Mouse (Mus musculus) lung, adult 2 months (tissue): ENCODE measurements around the gene Bcas3.
"Not testable (repeated sequence)": the region's sequence is repeated elsewhere in the genome, so short reads cannot be mapped to it uniquely, and the experiment has no call there.

ENCODE experiments used
- CTCF ChIP-seq: fragments of 200-500 bp; IDR thresholded peaks from 2 replicates; pipeline ENCODE4 v1.5.1; 2011; ENCODE audit warnings: mild to moderate bottlenecking, low read length, control low read depth; ENCODE audit not compliant: insufficient read depth
- POLR2A ChIP-seq: fragments of 200-500 bp; IDR thresholded peaks from 2 replicates; pipeline ENCODE4 v1.6.1; 2011; ENCODE audit warnings: low read depth, mild to moderate bottlenecking, control low read depth, low read length, borderline replicate concordance; ENCODE audit errors: extremely low read depth

DNA sequence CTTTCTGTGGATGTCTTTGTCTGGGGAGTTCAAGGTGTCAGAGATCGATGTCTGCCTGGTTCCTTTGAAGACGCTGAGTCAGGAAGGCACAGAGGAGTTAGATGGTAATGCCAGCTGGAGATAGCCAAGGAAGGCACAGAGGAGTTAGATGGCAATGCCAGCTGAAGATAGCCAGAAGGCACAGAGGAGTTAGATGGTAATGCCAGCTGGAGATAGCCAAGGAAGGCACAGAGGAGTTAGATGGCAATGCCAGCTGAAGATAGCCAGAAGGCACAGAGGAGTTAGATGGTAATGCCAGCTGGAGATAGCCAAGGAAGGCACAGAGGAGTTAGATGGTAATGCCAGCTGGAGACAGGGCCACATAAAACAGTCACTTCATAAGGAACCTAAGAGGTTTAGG, 363.8 kb downstream of the Bcas3 start:
- TF ChIP-seq CTCF, POLR2A: not testable (repeated sequence)
